Mouse (Mus musculus): ENCODE measurements around the gene Srpx. TPM values are rescaled to one million over a fixed set of nuclear protein-coding genes. Genes with fewer than 3 reads are reported as not detected.
A peak's percentile ranks its signal among the peaks of the same experiment; 100 is the strongest.

The Srpx gene
- total and polyA plus RNA-seq, 2 experiments from 2014 or later = 2.4 TPM

DNA sequence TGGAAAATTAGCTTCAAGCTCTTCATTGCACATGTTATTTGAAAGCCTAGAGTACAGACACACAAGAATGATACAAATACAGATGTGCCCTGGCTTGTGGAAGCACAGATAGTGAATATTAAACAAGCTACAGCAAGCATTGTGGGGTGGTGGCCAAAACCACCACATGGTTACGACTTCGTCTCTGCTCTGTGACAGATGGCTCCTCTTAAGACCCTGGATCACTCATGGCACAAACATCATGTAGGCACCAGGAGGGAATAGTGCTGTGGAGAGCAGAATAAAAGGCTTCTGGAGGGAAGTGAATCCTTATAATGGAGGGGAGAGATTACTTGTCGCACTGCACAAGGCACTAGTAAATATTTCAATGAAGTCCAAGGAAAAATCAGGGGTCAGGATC is 21.7 kb downstream of the Srpx start:
- TF ChIP-seq CTCF (IDR thresholded peaks at IDR 0.05; ENCODE audit: low read depth) = no peak

DNA sequence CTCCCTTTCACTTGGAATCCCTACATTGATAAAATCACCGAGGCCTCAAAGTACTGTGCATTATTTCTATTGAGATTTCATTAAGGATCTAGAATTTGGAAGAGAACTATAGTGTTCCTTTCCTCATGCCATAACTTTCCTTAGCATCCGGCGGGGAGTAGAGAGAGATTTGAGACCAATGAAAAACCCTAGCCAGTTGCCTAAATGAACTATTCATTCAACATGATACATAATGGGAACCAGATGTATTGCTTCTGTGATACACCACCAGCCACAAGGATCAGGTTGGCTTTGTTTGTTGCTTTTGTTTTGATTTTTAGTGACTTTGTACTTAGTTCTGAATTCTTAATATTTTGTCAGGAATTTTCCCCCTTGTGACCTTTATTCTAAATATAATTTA is 37.1 kb downstream of the Srpx start:
- H3K27ac ChIP-seq = no peak overlapping the region
- no peaks in the 10 kb centered on the region for H3K9me3 ChIP-seq (ENCODE audit: low read length)
- no peak for TF ChIP-seq CTCF (IDR thresholded peaks at IDR 0.05; ENCODE audit: low read depth)
- H3K36me3 ChIP-seq (ENCODE audit: insufficient read depth, low read length) = no peaks in the 10 kb centered on the region
- no peak for DNase-seq (ENCODE audit: low spot score)
- no peaks in the 10 kb centered on the region for H3K27me3 ChIP-seq (ENCODE audit: insufficient read depth, low read length)
- no peak overlapping the region for H3K4me2 ChIP-seq (ENCODE audit: low read depth, low read length)
- H3K9ac ChIP-seq (replicated peaks; ENCODE audit: low read length) = no peak overlapping the region
- H3K4me3 ChIP-seq (ENCODE audit: low read length) = no peak overlapping the region
- ATAC-seq = no peak
- no peaks in the 10 kb centered on the region for H3K4me1 ChIP-seq (ENCODE audit: insufficient read depth, low read length)
- WGBS = 84% methylated on average over 3 of the region's 3 CpGs

More for the DNA sequence above, 21.7 kb downstream of the Srpx start:
- no peak overlapping the region for H3K27ac ChIP-seq
- WGBS = 61% methylated on average over 3 of the region's 3 CpGs
- H3K4me2 ChIP-seq (ENCODE audit: low read depth, low read length) = no peak overlapping the region
- H3K36me3 ChIP-seq (ENCODE audit: insufficient read depth, low read length) = no peaks in the 10 kb centered on the region
- no peaks in the 10 kb centered on the region for H3K4me1 ChIP-seq (ENCODE audit: insufficient read depth, low read length)
- no peak overlapping the region for H3K4me3 ChIP-seq (ENCODE audit: low read length)
- no peak overlapping the region for H3K9ac ChIP-seq (replicated peaks; ENCODE audit: low read length)
- H3K27me3 ChIP-seq (ENCODE audit: insufficient read depth, low read length) = no peaks in the 10 kb centered on the region
- DNase-seq (ENCODE audit: low spot score) (peak; percentile 30), ATAC-seq (no peak)
- no peaks in the 10 kb centered on the region for H3K9me3 ChIP-seq (ENCODE audit: low read length)

GRCm38 (mm10) chrX:10079981-10080380 is 37.5 kb downstream of the Srpx start:
- no peak for TF ChIP-seq CTCF (IDR thresholded peaks at IDR 0.05; ENCODE audit: low read depth)
- ATAC-seq = no peak
- WGBS = 60% methylated on average over 1 of the region's 1 CpGs

DNA sequence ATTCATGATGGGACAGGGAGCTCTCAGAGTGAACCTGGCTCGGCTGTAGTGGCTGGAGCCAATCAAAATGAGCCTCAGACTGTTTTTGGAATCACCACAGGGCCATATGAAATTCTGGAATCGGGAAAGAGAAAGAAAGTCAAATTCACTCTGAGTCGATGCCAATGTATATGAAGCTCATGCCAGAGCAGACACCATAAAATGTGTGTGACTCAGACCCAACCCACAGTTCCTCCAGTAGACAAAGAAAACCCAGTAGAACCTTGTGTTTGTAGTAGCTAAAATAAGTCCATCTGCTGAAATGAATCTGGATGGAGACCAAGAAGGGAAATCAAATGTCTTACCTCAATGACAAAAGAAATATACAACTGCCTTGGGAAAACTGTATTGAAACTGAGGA is 43.5 kb downstream of the Srpx start:
- no peaks in the 10 kb centered on the region for H3K9me3 ChIP-seq (ENCODE audit: low read length)
- ATAC-seq (no peak), DNase-seq (ENCODE audit: low spot score) (no peak)
- H3K4me3 ChIP-seq (ENCODE audit: low read length) = no peak overlapping the region
- H3K4me2 ChIP-seq (ENCODE audit: low read depth, low read length) = no peak overlapping the region
- TF ChIP-seq CTCF (IDR thresholded peaks at IDR 0.05; ENCODE audit: low read depth) = no peak
- H3K9ac ChIP-seq (replicated peaks; ENCODE audit: low read length) = no peak overlapping the region
- H3K4me1 ChIP-seq (ENCODE audit: insufficient read depth, low read length) = no peaks in the 10 kb centered on the region
- H3K27me3 ChIP-seq (ENCODE audit: insufficient read depth, low read length) = no peaks in the 10 kb centered on the region
- no peaks in the 10 kb centered on the region for H3K36me3 ChIP-seq (ENCODE audit: insufficient read depth, low read length)
- 70% methylated on average over 3 of the region's 3 CpGs for WGBS
- H3K27ac ChIP-seq = no peak overlapping the region

More at GRCm38 (mm10) chrX:10079981-10080380, 37.5 kb downstream of the Srpx start:
- no peaks in the 10 kb centered on the region for H3K4me1 ChIP-seq (ENCODE audit: insufficient read depth, low read length)
- H3K9ac ChIP-seq (replicated peaks; ENCODE audit: low read length) = no peak overlapping the region
- no peak overlapping the region for H3K4me3 ChIP-seq (ENCODE audit: low read length)
- H3K27me3 ChIP-seq (ENCODE audit: insufficient read depth, low read length) = no peaks in the 10 kb centered on the region
- H3K4me2 ChIP-seq (ENCODE audit: low read depth, low read length) = no peak overlapping the region
- H3K27ac ChIP-seq = no peak overlapping the region
- no peak for DNase-seq (ENCODE audit: low spot score)
- H3K36me3 ChIP-seq (ENCODE audit: insufficient read depth, low read length) = no peaks in the 10 kb centered on the region
- no peaks in the 10 kb centered on the region for H3K9me3 ChIP-seq (ENCODE audit: low read length)

DNA sequence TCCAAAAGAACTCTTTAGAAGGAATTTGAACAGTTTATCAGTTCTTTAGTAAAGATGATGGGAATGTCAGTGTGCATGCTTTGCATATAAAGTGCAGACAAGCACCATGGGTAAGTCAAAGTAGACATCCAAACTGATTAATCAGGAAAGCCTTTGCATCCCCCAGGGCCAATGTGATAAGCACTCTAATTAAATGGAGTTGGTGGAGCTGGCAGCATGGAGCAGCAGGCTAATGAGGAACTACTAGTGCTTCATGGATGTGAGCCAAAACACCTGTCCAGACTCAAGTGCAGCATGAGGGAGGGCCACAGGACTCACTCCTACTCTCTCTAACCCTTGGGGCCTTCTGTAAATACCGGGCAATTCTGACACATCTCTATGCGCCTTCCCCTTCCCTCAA is 46.0 kb downstream of the Srpx start:
- DNase-seq (ENCODE audit: low spot score) (peak; percentile 7), ATAC-seq (0 out of 2 replicates have a peak, but pooled peaks have one; percentile 7)
- Histone ChIP-seq H3K9me3 (ENCODE audit: low read length) (no peaks in the 10 kb centered on the region), H3K4me1 (ENCODE audit: insufficient read depth, low read length) (no peaks in the 10 kb centered on the region), H3K36me3 (ENCODE audit: insufficient read depth, low read length) (no peaks in the 10 kb centered on the region), H3K27me3 (ENCODE audit: insufficient read depth, low read length) (no peaks in the 10 kb centered on the region), H3K9ac (replicated peaks; ENCODE audit: low read length) (no peak overlapping the region), H3K4me2 (ENCODE audit: low read depth, low read length) (no peak overlapping the region), H3K4me3 (ENCODE audit: low read length) (no peak overlapping the region), H3K27ac (no peak overlapping the region)
- 69% methylated on average over 2 of the region's 2 CpGs for WGBS
- TF ChIP-seq CTCF (IDR thresholded peaks at IDR 0.05; ENCODE audit: low read depth) = no peak

DNA sequence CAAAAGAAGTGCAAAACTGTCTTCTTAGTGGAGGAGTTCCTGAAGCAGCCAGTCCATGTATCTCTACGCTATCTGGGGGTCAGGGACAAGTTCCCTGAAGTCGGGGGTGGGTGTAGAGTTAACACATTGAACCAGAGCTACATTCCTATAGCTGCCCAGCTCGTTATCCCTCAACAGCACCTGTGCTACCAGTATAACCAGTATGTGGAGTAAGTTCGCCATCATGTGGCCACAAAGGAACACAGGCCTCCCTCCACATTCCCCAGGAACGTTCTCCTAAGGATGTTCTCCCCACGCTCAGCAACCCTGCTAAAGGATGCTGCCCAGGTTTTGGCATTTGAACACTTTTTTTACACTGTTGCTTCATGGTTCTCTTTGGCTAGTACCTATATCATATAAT is 46.8 kb downstream of the Srpx start:
- 0 out of 2 replicates have a peak, but pooled peaks have one; percentile 64 for ATAC-seq

DNA sequence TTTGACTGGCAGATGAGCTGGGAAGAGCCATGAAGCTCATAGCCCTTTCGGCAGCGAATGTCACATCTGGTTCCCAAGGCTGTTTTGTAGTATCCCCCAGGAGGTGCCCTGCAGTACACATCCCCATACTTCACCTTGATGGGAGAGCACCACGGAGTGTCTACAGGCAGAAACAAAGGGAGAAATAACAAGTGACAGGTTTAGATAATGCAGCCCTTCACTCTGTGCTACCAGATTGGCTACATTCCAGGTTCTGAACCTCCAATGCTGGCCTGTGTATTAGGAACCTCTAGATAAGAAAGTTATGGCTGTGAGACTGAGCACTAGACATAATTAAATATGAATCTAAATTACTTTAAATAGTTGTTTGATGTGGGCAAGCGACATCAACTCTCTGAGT is 48.1 kb downstream of the Srpx start:
- no peak for DNase-seq (ENCODE audit: low spot score)
- H3K4me2 ChIP-seq (ENCODE audit: low read depth, low read length) = no peak overlapping the region
- H3K4me3 ChIP-seq (ENCODE audit: low read length) = no peak overlapping the region
- H3K36me3 ChIP-seq (ENCODE audit: insufficient read depth, low read length) = no peaks in the 10 kb centered on the region
- no peak for TF ChIP-seq CTCF (IDR thresholded peaks at IDR 0.05; ENCODE audit: low read depth)
- H3K4me1 ChIP-seq (ENCODE audit: insufficient read depth, low read length) = no peaks in the 10 kb centered on the region
- H3K9ac ChIP-seq (replicated peaks; ENCODE audit: low read length) = no peak overlapping the region
- no peak for ATAC-seq
- H3K9me3 ChIP-seq (ENCODE audit: low read length) = no peaks in the 10 kb centered on the region
- H3K27ac ChIP-seq = no peak overlapping the region
- 66% methylated on average over 4 of the region's 4 CpGs for WGBS
- no peaks in the 10 kb centered on the region for H3K27me3 ChIP-seq (ENCODE audit: insufficient read depth, low read length)

More for the DNA sequence above, 46.8 kb downstream of the Srpx start:
- no peak overlapping the region for H3K4me3 ChIP-seq (ENCODE audit: low read length)
- H3K27me3 ChIP-seq (ENCODE audit: insufficient read depth, low read length) = no peaks in the 10 kb centered on the region
- no peak overlapping the region for H3K4me2 ChIP-seq (ENCODE audit: low read depth, low read length)
- H3K9ac ChIP-seq (replicated peaks; ENCODE audit: low read length) = no peak overlapping the region
- no peaks in the 10 kb centered on the region for H3K9me3 ChIP-seq (ENCODE audit: low read length)
- TF ChIP-seq CTCF (IDR thresholded peaks at IDR 0.05; ENCODE audit: low read depth) = peak; percentile 72
- 18% methylated on average over 6 of the region's 6 CpGs for WGBS
- H3K27ac ChIP-seq = no peak overlapping the region
- H3K4me1 ChIP-seq (ENCODE audit: insufficient read depth, low read length) = no peaks in the 10 kb centered on the region
- peak; percentile 67 for DNase-seq (ENCODE audit: low spot score)
- no peaks in the 10 kb centered on the region for H3K36me3 ChIP-seq (ENCODE audit: insufficient read depth, low read length)

Measured in hindbrain, postnatal 0 days (tissue).